Mouse (Mus musculus): ENCODE results near the gene Nipsnap2. TPM values are rescaled to one million over a fixed set of nuclear protein-coding genes. Genes with fewer than 3 reads are reported as not detected.
"Not testable (repeated sequence)": the region's sequence is repeated elsewhere in the genome, so short reads cannot be mapped to it uniquely, and the experiment has no call there.

Gene Nipsnap2
- polyA plus RNA-seq (2016; fragmentation: Nextera tagmentation; extraction: Ambion mirVana): 73.4 and 74.3 TPM in 2 replicates

DNA sequence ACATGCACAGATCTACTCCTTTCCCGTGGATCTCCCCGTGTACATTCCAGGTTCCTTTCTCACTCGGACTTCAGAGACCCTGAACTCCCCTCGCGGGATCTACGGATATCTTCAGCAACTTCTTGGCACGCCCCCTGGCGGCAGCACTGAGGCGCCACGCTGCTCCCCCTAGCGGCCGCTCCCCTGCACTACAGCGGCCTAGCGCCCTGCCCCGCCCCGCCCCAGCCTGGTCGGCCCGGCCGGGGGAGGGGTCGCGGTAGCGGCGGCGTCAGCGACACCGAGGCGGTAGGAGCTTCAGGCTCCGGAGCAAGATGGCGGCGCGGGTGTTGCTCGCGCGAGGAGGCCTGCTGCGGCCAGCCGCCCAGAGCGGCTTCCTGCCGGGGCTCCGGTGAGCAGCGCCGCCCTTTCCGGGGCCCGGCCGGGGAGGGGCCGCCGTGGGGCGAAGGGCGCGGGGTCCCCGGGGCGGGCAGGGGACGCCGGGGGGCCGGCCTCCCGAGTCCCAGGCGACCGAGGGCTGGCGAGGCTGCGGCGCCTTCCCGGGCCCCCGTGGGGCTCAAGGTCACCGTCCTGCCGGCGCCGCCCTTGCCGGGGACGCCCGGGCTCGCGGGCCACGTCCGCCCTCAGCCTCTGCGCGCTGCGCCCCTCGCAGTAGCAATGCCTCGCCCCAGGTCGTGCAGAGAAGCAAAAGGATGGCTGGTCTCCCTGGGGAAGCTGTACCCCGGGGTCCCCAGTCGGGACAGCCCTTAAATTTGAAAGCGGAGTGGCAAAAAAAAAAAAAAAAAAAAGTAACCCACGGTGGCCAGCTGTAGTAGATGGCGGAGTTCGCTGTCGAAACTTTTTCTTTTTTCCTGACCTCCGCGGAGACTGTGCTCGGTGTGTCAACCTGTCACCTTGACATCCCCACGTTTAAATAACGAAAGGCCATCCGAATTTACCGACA, at the start of gene Nipsnap2:
TSS of gene Nipsnap2 (plus strand) at position 230 of the 940 bp plus-strand sequence.
- peak within 1 kb of the TSS; percentile 91 for H3K4me3 ChIP-seq
- peaks cover 5% of the 10 kb centered on the region for H3K36me3 ChIP-seq
- no peaks in the 10 kb centered on the region for H3K9me3 ChIP-seq
- peak within 1 kb of the TSS; percentile 99 for H3K27ac ChIP-seq
- WGBS: under 1% methylated on average over 86 of the region's 93 CpGs
- peaks cover 31% of the 10 kb centered on the region for H3K4me1 ChIP-seq (replicated peaks)
- no peaks in the 10 kb centered on the region for H3K27me3 ChIP-seq (ENCODE audit: insufficient read depth, poor library complexity, severe bottlenecking)
- peak; percentile 96 for DNase-seq (ENCODE audit: low spot score)

DNA sequence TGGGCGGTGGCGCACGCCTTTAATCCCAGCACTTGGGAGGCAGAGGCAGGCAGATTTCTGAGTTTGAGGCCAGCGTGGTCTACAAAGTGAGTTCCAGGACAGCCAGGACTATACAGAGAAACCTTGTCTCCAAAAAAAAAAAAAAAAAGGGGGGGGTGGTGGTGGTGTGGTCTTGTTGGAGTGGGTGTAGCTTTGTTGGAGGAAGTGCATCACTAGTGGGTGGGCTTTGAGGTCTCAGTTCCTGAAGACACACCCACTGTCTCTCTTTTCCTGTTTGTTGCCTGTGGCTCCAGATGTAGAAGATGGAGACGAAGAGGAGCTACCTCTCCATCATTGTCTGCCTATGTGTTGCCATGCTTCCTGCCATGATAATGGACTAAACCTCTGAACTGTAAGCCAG, 39.7 kb upstream of the Nipsnap2 start:
- H3K27ac ChIP-seq; H3K9me3 ChIP-seq; H3K36me3 ChIP-seq; H3K4me3 ChIP-seq; DNase-seq (ENCODE audit: low spot score); H3K27me3 ChIP-seq (ENCODE audit: insufficient read depth, poor library complexity, severe bottlenecking); H3K4me1 ChIP-seq (replicated peaks): not testable (repeated sequence)
- WGBS: 88% methylated on average over 5 of the region's 5 CpGs

DNA sequence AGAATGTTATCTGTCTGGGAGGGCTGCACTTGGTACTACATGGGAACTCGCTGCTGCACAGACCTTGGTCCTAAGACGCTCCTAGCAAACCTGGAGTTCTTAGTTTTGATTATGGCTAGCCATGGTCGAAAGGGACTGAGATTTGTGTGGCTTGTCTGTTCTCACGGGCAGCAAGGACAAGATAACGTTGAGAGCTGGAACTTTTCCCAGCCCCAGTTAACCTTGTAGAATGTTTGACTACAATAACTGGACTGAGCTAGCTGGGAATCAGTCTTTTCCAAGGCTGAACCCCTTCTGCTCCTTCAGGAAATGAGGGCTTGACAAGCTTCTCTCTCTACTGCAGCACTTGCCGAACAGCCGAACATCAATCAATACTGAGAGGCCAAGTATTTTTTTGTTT, 37.2 kb upstream of the Nipsnap2 start:
- WGBS: 94% methylated on average over 7 of the region's 7 CpGs
- Histone ChIP-seq H3K9me3 (no peaks in the 10 kb centered on the region), H3K36me3 (no peaks in the 10 kb centered on the region), H3K27me3 (ENCODE audit: insufficient read depth, poor library complexity, severe bottlenecking) (no peaks in the 10 kb centered on the region), H3K4me3 (no peak overlapping the region), H3K4me1 (replicated peaks) (no peaks in the 10 kb centered on the region), H3K27ac (no peak overlapping the region)
- DNase-seq (ENCODE audit: low spot score): no peak

DNA sequence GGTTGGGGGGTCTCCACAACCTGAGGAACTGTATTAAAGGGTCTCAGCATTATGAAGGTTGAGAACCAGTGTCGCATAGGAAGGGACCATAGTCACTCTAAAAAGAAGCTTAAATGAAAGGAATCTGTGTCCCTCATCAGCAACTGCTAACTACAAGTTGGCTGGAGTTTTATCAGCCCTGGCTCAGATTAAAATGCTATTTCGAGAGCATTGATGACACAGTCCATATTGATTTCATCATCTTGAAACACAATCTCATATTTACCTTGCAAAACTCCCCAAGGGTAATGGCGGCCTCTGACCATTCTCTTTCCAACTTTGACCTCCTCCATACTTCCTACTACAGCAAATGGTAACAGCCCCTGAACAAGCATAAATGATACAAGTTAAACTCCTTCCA, 34.3 kb upstream of the Nipsnap2 start:
- Histone ChIP-seq H3K27me3 (ENCODE audit: insufficient read depth, poor library complexity, severe bottlenecking) (no peaks in the 10 kb centered on the region), H3K4me1 (replicated peaks) (no peaks in the 10 kb centered on the region), H3K4me3 (no peak overlapping the region), H3K9me3 (no peaks in the 10 kb centered on the region), H3K27ac (no peak overlapping the region), H3K36me3 (no peaks in the 10 kb centered on the region)
- no peak for DNase-seq (ENCODE audit: low spot score)
- 80% methylated on average over 3 of the region's 3 CpGs for WGBS

DNA sequence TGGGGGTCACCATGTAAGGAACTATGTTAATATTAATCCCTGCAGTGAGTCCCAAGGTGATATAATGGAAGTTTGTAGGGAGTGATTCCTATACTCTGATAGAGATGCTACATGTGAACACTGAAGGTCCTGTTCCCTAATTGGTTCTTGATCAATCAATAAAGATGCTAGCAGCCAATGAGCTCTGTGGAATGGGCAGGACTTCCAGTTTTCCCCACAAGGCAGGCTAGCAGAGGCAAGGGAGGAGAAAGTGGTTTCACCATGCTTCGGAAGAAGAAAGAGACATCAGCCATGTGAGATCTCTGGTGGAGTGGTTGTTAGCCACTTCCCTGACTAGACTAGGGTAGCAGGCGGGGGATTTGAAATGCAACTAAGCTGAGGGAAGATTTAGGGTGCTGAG, 24.4 kb upstream of the Nipsnap2 start:
- no peaks in the 10 kb centered on the region for H3K9me3 ChIP-seq
- no peaks in the 10 kb centered on the region for H3K4me1 ChIP-seq (replicated peaks)
- H3K36me3 ChIP-seq: no peaks in the 10 kb centered on the region
- no peak overlapping the region for H3K4me3 ChIP-seq
- no peak overlapping the region for H3K27ac ChIP-seq
- no peak for DNase-seq (ENCODE audit: low spot score)
- 29% methylated on average over 2 of the region's 2 CpGs for WGBS
- no peaks in the 10 kb centered on the region for H3K27me3 ChIP-seq (ENCODE audit: insufficient read depth, poor library complexity, severe bottlenecking)

DNA sequence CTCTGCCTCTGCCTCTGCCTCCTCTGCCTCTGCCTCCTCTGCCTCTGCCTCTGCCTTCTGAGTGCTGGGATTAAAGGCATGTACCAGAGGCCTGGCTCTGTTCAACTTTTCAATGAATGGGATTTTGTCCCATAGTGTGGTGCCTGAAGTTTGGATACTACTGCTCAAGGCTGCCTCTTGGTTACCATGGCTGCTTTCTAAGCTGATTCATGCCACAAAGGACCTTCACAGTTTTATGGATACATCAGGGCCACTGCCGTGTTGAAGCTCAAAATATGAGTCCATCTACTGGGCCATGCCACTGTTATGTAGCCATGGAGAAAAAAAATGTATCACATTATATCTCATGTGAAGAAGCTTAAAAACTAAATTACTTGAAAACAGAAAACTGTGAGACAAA, 23.2 kb upstream of the Nipsnap2 start:
- no peak overlapping the region for H3K4me3 ChIP-seq
- 77% methylated on average over 1 of the region's 1 CpGs for WGBS
- no peak overlapping the region for H3K27ac ChIP-seq
- H3K4me1 ChIP-seq (replicated peaks): no peaks in the 10 kb centered on the region
- H3K27me3 ChIP-seq (ENCODE audit: insufficient read depth, poor library complexity, severe bottlenecking): no peaks in the 10 kb centered on the region
- H3K9me3 ChIP-seq: no peaks in the 10 kb centered on the region
- DNase-seq (ENCODE audit: low spot score): no peak
- no peaks in the 10 kb centered on the region for H3K36me3 ChIP-seq

DNA sequence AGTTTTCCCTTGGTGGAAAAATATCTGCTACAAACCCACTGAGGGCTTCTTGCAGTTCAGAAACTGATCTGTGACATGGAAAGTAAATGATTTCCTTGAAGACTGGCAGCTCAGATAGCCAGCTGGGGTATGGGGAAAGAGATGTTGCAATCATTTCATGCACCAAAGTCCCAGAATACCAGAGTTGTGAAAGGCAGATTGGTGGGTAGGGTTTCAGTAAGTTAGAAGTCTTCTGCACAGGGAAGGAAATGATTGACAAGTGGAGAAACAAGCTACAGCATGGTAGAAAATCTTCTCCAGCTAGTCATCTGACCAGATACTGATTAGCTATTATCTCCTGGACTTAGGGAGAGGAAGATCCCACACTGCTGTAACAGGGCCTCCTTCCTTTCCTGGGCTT, 21.5 kb upstream of the Nipsnap2 start:
- Histone ChIP-seq H3K36me3 (no peaks in the 10 kb centered on the region), H3K4me3 (no peak overlapping the region), H3K27ac (no peak overlapping the region), H3K4me1 (replicated peaks) (no peaks in the 10 kb centered on the region), H3K27me3 (ENCODE audit: insufficient read depth, poor library complexity, severe bottlenecking) (no peaks in the 10 kb centered on the region), H3K9me3 (no peaks in the 10 kb centered on the region)
- no peak for DNase-seq (ENCODE audit: low spot score)

DNA sequence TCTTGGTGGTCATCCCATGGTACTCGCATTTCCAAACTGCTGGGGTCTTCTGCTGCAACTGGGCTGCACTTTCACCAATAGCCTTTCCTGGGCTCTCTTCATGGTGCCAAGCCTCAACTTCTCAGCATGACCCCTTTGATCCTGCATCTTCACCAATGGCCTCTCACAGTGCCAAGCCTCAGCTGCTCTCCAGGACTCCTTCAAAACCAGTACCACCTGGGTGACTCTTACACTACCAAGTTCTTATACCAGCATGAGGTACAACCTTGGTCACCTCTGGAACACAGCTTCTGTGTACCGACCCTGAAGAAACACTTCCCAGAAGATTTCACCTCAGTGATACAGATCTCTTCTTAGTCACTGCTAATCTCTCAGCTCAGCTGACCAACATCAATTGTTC, 16.5 kb upstream of the Nipsnap2 start, which contains the start of gene Sept14:
TSS of gene Sept14 (minus strand) at position 101 of the 400 bp plus-strand sequence.
- Histone ChIP-seq H3K27me3 (ENCODE audit: insufficient read depth, poor library complexity, severe bottlenecking) (no peaks in the 10 kb centered on the region), H3K9me3 (no peaks in the 10 kb centered on the region), H3K4me1 (replicated peaks) (no peaks in the 10 kb centered on the region), H3K27ac (no peak within 1 kb of the TSS), H3K36me3 (no peaks in the 10 kb centered on the region), H3K4me3 (no peak within 1 kb of the TSS)
- 56% methylated on average over 2 of the region's 2 CpGs for WGBS
- DNase-seq (ENCODE audit: low spot score): no peak

DNA sequence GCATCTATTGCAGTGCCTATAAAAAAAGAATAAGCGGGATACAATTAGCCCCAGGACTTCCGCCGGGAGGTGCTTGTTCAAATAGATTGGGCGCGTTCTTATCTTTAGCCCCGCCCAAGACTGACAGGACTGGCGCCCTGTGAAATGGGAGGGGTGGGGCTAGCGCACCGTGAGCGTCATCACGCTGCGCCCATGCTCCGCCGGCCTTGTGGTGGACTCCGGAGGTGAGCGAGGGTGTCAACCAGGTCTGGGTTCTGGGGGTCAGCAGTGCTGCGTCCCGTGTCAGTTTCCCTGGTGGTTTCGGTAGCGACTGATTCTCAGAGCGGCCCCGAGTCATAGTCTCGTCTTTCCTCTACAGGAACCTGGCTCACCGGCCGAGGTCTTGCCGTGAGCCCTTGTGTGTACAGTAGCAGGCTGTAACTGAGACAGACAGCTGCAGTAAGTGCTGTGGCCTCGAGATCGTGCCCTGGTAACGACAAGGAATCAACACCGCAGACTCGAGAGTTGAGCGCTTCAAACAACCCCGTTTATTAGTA, 9.5 kb upstream of the Nipsnap2 start, which contains the start of gene Mrps17:
TSS of gene Mrps17 (plus strand) at position 172 of the 536 bp plus-strand sequence.
- H3K36me3 ChIP-seq: peaks cover 39% of the 10 kb centered on the region
- peaks cover 9% of the 10 kb centered on the region for H3K4me1 ChIP-seq (replicated peaks)
- no peaks in the 10 kb centered on the region for H3K9me3 ChIP-seq
- under 1% methylated on average over 33 of the region's 33 CpGs for WGBS
- peak within 1 kb of the TSS; percentile 86 for H3K27ac ChIP-seq
- DNase-seq (ENCODE audit: low spot score): peak; percentile 94
- H3K4me3 ChIP-seq: peak within 1 kb of the TSS; percentile 83
- no peaks in the 10 kb centered on the region for H3K27me3 ChIP-seq (ENCODE audit: insufficient read depth, poor library complexity, severe bottlenecking)

DNA sequence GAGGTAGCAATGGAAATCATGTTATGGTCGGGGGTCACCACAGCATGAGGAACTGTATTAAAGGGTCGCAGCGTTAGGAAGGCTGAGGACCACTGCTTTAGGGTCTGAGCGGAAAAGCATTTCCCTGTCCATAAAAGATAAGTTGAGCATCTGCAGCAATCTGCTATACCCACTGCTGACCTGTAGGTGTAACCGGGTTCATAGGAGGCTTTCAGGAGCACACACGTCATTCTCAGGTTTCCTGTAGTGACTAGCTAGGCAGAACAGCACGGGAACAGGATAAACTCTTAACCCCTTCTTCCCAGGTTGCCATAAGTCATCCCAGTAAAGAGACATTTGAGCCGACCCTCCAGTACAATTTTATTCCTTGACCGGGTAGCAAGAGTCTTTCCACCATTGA, 7.8 kb upstream of the Nipsnap2 start:
- Histone ChIP-seq H3K27ac (no peak overlapping the region), H3K27me3 (ENCODE audit: insufficient read depth, poor library complexity, severe bottlenecking) (no peaks in the 10 kb centered on the region), H3K4me1 (replicated peaks) (peaks cover 9% of the 10 kb centered on the region), H3K36me3 (peaks cover 40% of the 10 kb centered on the region), H3K9me3 (no peaks in the 10 kb centered on the region), H3K4me3 (no peak overlapping the region)
- no peak for DNase-seq (ENCODE audit: low spot score)
- 85% methylated on average over 9 of the region's 9 CpGs for WGBS

DNA sequence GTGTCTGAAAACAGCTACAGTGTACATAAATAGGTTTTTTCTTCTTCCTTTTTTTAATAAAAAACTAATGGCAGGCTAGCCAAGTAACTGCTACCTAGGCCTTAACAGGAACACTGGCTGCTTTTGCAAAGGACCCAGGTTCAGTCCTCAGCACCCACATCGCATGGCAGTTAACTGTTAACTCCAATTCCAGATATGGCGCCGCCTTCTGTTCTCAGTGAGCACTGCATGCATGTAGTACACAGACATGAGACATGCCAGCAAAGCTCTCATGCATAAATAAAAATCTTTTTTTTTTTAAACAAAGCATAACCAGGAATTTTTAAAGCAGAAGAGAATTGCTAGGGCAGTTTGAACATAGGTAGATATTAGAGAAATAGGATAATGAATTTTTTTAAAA, 4.7 kb upstream of the Nipsnap2 start:
- WGBS: 83% methylated on average over 3 of the region's 3 CpGs
- H3K4me1 ChIP-seq (replicated peaks): peaks cover 12% of the 10 kb centered on the region
- H3K4me3 ChIP-seq: no peak overlapping the region
- no peaks in the 10 kb centered on the region for H3K27me3 ChIP-seq (ENCODE audit: insufficient read depth, poor library complexity, severe bottlenecking)
- H3K27ac ChIP-seq: no peak overlapping the region
- DNase-seq (ENCODE audit: low spot score): no peak
- peaks cover 40% of the 10 kb centered on the region for H3K36me3 ChIP-seq
- H3K9me3 ChIP-seq: no peaks in the 10 kb centered on the region

DNA sequence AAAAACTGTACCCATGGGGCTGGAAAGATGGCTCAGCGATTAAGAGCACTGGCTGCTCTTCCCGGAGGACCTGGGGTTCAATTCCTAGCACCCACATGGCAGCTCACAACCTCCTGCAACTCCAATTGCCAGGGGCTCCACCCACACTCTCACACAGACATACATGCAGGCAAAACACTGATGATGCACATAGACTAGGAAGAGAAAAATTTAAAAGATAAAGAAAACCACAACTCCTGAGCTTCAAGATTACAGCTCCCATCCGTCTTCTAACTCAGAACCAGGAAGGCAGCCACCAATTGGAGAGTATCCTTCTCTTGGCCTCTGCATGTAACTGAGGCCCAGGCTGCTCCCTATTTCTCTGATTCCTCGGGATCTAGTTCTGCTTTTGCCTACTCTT, 595 bp upstream of the Nipsnap2 start:
- Histone ChIP-seq H3K36me3 (peaks cover 13% of the 10 kb centered on the region), H3K9me3 (no peaks in the 10 kb centered on the region), H3K4me1 (replicated peaks) (peaks cover 23% of the 10 kb centered on the region), H3K27me3 (ENCODE audit: insufficient read depth, poor library complexity, severe bottlenecking) (no peaks in the 10 kb centered on the region), H3K4me3 (peak overlapping the region; percentile 91), H3K27ac (peak overlapping the region; percentile 99; the same call in 1 of the 2 replicates)
- 60% methylated on average over 4 of the region's 4 CpGs for WGBS
- DNase-seq (ENCODE audit: low spot score): no peak

DNA sequence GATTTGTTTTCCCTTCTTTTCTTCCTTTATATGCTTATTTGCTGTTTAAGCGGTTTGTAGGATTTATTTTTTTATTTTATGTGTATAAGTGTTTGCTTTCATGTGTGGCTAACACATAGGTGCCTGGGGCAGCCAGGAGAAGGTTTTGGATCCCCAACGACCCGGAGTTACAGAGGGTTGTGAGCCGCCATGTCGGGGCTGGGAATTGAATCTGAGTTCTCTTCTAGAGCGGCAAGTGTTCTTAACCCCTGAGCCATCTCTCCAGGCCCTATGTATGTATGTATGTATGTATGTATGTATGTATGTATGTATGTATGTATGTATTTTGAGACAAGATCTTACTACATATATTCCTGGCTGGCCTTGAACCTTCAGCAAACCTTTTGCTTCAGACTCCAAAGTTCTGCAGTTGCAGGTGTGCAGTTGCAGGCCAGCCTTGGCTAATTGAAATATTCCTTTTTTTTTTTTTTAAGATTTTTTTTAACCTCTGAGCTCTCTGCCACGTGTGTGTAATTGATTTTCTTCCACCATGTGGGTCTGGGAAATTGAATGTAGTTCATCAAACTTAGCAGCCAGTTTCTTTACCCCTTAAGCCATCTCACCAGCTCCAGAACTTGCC, 1.0 kb downstream of the Nipsnap2 start:
- peak overlapping the region; percentile 91 for H3K4me3 ChIP-seq
- peak overlapping the region; percentile 99 for H3K27ac ChIP-seq
- H3K36me3 ChIP-seq: no peaks in the 10 kb centered on the region
- 24% methylated on average over 7 of the region's 7 CpGs for WGBS
- no peaks in the 10 kb centered on the region for H3K27me3 ChIP-seq (ENCODE audit: insufficient read depth, poor library complexity, severe bottlenecking)
- no peaks in the 10 kb centered on the region for H3K9me3 ChIP-seq
- H3K4me1 ChIP-seq (replicated peaks): peaks cover 39% of the 10 kb centered on the region
- DNase-seq (ENCODE audit: low spot score): no peak
